Mouse (Mus musculus) C2C12 (cell line): ENCODE measurements around the gene Bmp6.

ENCODE experiments used
- CEBPB ChIP-seq: IDR thresholded peaks from one replicate; pipeline ENCODE4 v1.6.1; 2011; ENCODE audit warnings: low read depth, mild to moderate bottlenecking, control low read depth, moderate library complexity
- CTCF ChIP-seq: IDR thresholded peaks from one replicate; pipeline ENCODE4 v1.5.1; 2011; ENCODE audit not compliant: control insufficient read depth, insufficient read depth, insufficient read length
- MAX ChIP-seq: IDR thresholded peaks from one replicate; pipeline ENCODE4 v1.6.1; 2011; ENCODE audit warnings: mild to moderate bottlenecking, control low read depth
- MYOD1 ChIP-seq: IDR thresholded peaks from one replicate; pipeline ENCODE4 v1.6.1; 2011; ENCODE audit warnings: low read depth; ENCODE audit not compliant: control insufficient read depth, insufficient read length
- MYOG ChIP-seq: IDR thresholded peaks from one replicate; pipeline ENCODE4 v1.6.1; 2011; ENCODE audit not compliant: control insufficient read depth, insufficient read length; ENCODE audit errors: extremely low read depth
- USF1 ChIP-seq: IDR thresholded peaks from one replicate; pipeline ENCODE4 v1.6.1; 2011; ENCODE audit warnings: low read depth, mild to moderate bottlenecking, control low read depth, moderate library complexity

DNA sequence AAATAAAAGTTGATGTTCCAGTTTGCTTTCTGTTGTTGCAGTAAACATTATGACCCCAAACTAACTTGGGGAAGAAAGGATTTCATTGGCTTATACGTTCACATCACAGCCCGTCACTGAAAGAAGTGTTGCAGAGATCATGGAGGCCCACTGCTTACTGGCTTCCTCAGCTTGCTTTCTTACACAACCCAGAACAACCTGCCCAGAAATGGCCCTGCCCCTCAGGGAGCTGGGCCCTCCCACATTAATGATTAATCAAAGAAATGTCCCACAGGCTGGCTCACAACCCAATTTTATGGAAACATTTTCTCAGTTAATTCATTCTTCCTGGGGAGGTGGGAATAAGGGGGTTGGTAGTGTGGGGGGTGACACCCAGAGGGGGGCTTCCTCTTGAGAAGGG, 170.5 kb downstream of the Bmp6 start:
- TF ChIP-seq MAX = no peak
- TF ChIP-seq CTCF = no peak
- TF ChIP-seq USF1 = no peak
- no peak for TF ChIP-seq MYOG
- TF ChIP-seq MYOD1 = no peak
- no peak for TF ChIP-seq CEBPB
